Mouse (Mus musculus) hindbrain, embryonic 16.5 days (tissue): ENCODE data around the gene Kmt5a. TPM values are rescaled to one million over a fixed set of nuclear protein-coding genes. Genes with fewer than 3 reads are reported as not detected.
A peak's percentile ranks its signal among the peaks of the same experiment; 100 is the strongest.

ENCODE experiments used
- ATAC-seq: fragments of 200-750 bp; cut with Nextera tagmentation; 2 replicates; pipeline ENCODE4 v1.8.0; 2017; ENCODE audit warnings: moderate TSS enrichment, moderate library complexity
- H3K27ac ChIP-seq: fragments of 300-500 bp; sonication (generic); 2 replicates; pipeline ENCODE4 v1.5.1; 2014; ENCODE audit warnings: low read depth, mild to moderate bottlenecking, control low read depth, low read length, moderate library complexity
- H3K27me3 ChIP-seq: fragments of 300-500 bp; sonication (generic); replicated peaks from 2 replicates; pipeline ENCODE4 v1.6.1; 2014; ENCODE audit warnings: low read length; ENCODE audit not compliant: control insufficient read depth, insufficient read depth
- H3K36me3 ChIP-seq: fragments of 300-500 bp; sonication (generic); 2 replicates; pipeline ENCODE4 v1.6.1; 2014; ENCODE audit warnings: mild to moderate bottlenecking, low read length, moderate library complexity, mixed read lengths; ENCODE audit not compliant: control insufficient read depth, insufficient read depth
- H3K4me1 ChIP-seq: fragments of 300-500 bp; sonication (generic); 2 replicates; pipeline ENCODE4 v1.6.1; 2014; ENCODE audit warnings: low read depth, low read length; ENCODE audit not compliant: control insufficient read depth, insufficient read depth
- H3K4me2 ChIP-seq: fragments of 300-500 bp; sonication (generic); 2 replicates; pipeline ENCODE4 v1.6.1; 2014; ENCODE audit warnings: mild to moderate bottlenecking, low read length, control low read depth, moderate library complexity
- H3K4me3 ChIP-seq: fragments of 300-500 bp; sonication (generic); 2 replicates; pipeline ENCODE4 v1.5.1; 2014; ENCODE audit warnings: mild to moderate bottlenecking, low read length, control low read depth, moderate library complexity
- H3K9ac ChIP-seq: fragments of 300-500 bp; sonication (generic); 2 replicates; pipeline ENCODE4 v1.6.1; 2014; ENCODE audit warnings: low read depth, mild to moderate bottlenecking, control low read depth, low read length, moderate library complexity
- H3K9me3 ChIP-seq: fragments of 300-500 bp; sonication (generic); 2 replicates; pipeline ENCODE4 v1.6.1; 2014; ENCODE audit warnings: mild to moderate bottlenecking, low read length, moderate library complexity; ENCODE audit not compliant: control insufficient read depth
- WGBS: fragments of 180-500 bp; shearing (Covaris S2); extraction: QIAGEN DNeasy Blood & Tissue Kit; methylation state at CpG from one replicate; pipeline ENCODE4 v1.1.7; 2014; 5-methylcytosine and 5-hydroxymethylcytosine counted together
- polyA plus RNA-seq: library from polyadenylated mRNA; unstranded; fragments of >200 nt; fragmentation: Nextera tagmentation; extraction: Ambion mirVana; gene quantifications from 2 replicates; pipeline ENCODE4 v1.2.1, GENCODE M21; 2015

Gene Kmt5a
- polyA plus RNA-seq, 1 experiment from 2014 or later = 12.0 TPM

DNA sequence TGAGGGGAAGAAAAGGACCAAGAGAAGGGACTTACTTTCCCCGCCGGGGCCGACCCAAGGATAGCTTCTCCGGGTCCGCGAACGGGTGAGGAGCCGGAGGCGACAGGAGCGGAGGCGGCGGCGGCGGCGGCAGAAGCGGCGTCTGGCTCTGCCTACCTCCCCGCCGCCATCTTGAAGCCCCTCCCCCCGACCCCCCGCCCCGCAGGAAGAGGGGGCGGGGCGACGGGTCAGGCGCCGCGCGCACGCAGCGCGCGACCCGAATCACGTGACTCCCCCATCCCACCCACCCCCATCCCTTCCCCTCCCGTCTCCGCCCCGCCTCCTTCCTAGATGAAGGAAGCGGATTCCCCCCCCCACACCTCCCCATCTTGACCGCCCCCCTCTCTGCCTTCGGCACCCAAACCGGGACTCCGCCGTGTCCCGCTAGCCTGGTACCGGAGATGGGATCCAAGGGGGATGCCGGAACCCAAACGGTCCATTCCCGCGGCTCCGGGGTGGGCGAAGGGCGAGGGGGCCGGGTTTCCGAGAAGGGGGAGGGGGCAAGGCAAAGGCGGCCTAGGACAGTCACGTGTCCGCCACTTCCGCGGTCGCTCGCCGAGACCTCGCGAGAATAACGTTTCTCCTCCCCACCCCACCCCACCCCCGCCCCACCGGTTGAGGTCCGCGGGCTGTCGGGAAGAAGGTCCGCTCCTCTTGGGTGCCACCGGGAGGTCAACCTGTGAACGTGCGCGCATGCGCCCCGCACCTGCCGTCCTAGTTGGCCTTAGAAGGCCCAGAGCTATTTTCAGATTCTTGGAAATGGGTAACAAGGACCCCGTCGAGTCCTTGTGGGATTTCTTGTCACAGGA, 14.1 kb upstream of the Kmt5a start, which contains the start of gene Sbno1:
Gene Sbno1, minus strand, starts transcription at position 590 of the 848 bp plus-strand sequence.
- H3K27ac ChIP-seq = peak within 1 kb of the TSS; percentile 98
- WGBS = under 1% methylated on average over 40 of the region's 81 CpGs
- ATAC-seq = peak; percentile 95

DNA sequence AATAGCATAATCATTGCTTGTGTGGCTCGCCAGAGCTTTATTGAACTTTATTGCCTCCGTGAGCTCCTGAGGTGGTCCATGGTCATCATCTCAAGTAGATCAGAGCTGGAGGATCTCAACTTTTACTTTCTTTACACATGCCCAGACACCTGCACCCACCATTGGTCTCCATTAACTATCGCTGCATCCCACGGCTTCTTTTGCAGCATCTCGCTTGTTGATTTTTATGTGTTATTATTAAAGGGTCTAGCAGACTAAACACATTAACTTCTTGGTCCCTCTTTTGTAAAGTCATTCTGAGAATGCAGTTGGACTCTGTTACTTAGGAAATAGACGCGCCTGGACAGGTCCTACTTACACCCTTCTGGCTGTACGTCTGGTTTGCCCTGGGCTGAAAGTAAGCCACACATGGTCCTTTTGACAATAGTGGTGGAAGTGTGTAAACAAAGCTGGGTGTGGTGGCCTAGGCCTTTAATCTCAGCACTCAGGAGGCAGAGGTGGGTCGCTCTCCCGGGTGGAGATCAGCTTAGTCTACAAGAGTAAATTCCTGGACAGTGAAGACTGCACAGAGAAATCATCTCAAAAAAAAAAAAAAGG, 13.2 kb upstream of the Kmt5a start:
- H3K36me3 ChIP-seq = no peaks in the 10 kb centered on the region
- peak overlapping the region; percentile 98 for H3K27ac ChIP-seq
- 95% methylated on average over 10 of the region's 10 CpGs for WGBS
- H3K9ac ChIP-seq = no peak overlapping the region
- H3K4me3 ChIP-seq = peak overlapping the region; percentile 97; the same call in 1 of the 2 replicates
- H3K4me1 ChIP-seq = peaks cover 14% of the 10 kb centered on the region
- H3K4me2 ChIP-seq = peak overlapping the region; percentile 61
- no peaks in the 10 kb centered on the region for H3K9me3 ChIP-seq
- peak; percentile 31; the same call in 1 of the 2 replicates for ATAC-seq
- no peaks in the 10 kb centered on the region for H3K27me3 ChIP-seq

More for the DNA sequence above, 14.1 kb upstream of the Kmt5a start, which contains the start of gene Sbno1:
- Histone ChIP-seq H3K4me1 (peaks cover 14% of the 10 kb centered on the region), H3K9ac (peak within 1 kb of the TSS; percentile 93), H3K4me3 (peak within 1 kb of the TSS; percentile 97), H3K9me3 (no peaks in the 10 kb centered on the region), H3K36me3 (no peaks in the 10 kb centered on the region), H3K4me2 (peak within 1 kb of the TSS; percentile 66), H3K27me3 (no peaks in the 10 kb centered on the region)

DNA sequence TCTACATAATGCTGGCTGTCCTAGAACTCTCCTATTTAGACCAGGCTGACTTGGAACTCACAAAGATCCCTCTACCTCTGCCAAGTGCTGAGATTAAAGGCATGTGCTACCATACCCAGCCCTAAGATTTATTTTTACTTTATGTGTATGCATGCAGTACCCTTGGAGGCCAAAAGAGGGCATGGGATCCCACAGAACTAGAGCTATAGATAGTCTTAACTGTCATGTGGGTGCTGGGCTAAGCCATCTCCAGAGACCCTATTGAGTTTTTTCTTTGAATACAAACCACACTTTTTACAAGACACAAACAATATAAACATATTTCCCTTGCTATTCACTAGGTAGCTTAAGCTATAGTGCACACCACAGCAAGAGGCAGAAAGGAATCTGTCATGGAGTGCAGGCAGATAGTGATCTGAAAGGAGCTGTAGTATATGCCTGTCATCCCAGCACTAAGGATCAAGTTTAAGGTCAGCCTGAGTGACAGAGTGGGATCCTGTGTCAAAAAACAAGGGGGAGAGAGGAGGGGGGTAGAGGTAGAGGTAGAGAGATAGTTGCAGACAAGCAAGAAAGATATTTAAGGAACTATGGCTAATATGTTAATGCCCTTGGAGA, 7.2 kb upstream of the Kmt5a start:
- H3K4me2 ChIP-seq = no peak overlapping the region
- no peak overlapping the region for H3K27ac ChIP-seq
- H3K4me3 ChIP-seq = no peak overlapping the region
- H3K9me3 ChIP-seq = no peaks in the 10 kb centered on the region
- H3K4me1 ChIP-seq = no peaks in the 10 kb centered on the region
- no peaks in the 10 kb centered on the region for H3K36me3 ChIP-seq
- H3K27me3 ChIP-seq = no peaks in the 10 kb centered on the region
- peak; percentile 74; the same call in 1 of the 2 replicates for ATAC-seq
- no peak overlapping the region for H3K9ac ChIP-seq

DNA sequence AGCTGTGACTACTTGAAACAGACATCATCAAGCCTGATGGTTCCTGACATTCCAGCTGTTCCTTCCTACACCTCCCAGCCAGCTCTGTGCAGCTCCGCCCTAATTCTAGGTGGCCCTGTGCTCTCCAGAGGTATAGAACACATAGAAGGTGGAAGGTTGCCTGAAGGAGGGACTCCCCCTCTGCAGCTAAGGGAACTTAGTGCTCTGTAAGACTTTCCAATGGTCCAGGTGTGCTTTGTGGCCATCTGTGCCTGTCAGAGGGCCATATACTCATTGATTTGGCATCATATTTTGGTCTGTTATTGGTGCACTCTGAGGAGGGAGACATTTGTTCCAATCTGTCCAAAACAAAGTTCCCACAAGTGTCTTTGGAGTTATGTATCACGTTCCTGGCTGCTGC, 6.7 kb upstream of the Kmt5a start:
- Histone ChIP-seq H3K9me3 (no peaks in the 10 kb centered on the region), H3K27ac (no peak overlapping the region), H3K4me1 (no peaks in the 10 kb centered on the region), H3K4me2 (no peak overlapping the region), H3K27me3 (no peaks in the 10 kb centered on the region), H3K9ac (no peak overlapping the region), H3K4me3 (no peak overlapping the region), H3K36me3 (no peaks in the 10 kb centered on the region)
- 72% methylated on average over 2 of the region's 2 CpGs for WGBS
- no peak for ATAC-seq

- no peak for ATAC-seq
- Histone ChIP-seq H3K9me3 (no peaks in the 10 kb centered on the region), H3K27ac (no peak overlapping the region), H3K4me1 (peaks cover 12% of the 10 kb centered on the region), H3K9ac (no peak overlapping the region; the same call in 1 of the 2 replicates), H3K4me2 (no peak overlapping the region), H3K4me3 (no peak overlapping the region), H3K36me3 (no peaks in the 10 kb centered on the region), H3K27me3 (no peaks in the 10 kb centered on the region)
- 92% methylated on average over 5 of the region's 5 CpGs for WGBS
These were observed 1.5 kb upstream of the Kmt5a start for GRCm38 (mm10) chr5:124438229-124438628.

DNA sequence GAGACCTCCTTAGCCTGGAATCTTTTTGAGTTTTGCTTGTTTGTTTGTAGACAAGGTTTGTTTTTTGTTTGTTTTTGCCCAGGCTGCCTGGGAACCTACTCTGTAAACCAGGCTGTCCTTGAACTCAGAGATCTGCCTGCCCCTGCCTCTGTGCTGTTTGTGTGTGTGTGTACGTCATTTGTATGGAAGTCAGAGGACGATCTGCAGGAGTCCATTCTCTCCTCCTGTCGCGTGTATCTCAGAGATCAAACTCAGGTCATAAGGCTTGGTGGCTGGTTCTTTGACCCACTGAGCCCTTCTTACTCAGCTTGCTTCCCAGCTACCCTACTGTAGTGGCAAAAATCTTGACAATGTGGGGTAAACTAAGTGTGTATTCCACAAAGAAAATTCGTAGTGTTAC, 984 bp upstream of the Kmt5a start:
- H3K27ac ChIP-seq = peak overlapping the region; percentile 41; the same call in 1 of the 2 replicates
- no peak overlapping the region; the same call in 1 of the 2 replicates for H3K9ac ChIP-seq
- no peak overlapping the region; the same call in 1 of the 2 replicates for H3K4me2 ChIP-seq
- no peaks in the 10 kb centered on the region for H3K36me3 ChIP-seq
- 71% methylated on average over 5 of the region's 5 CpGs for WGBS
- H3K4me1 ChIP-seq = peaks cover 12% of the 10 kb centered on the region
- H3K27me3 ChIP-seq = no peaks in the 10 kb centered on the region
- no peaks in the 10 kb centered on the region for H3K9me3 ChIP-seq
- H3K4me3 ChIP-seq = no peak overlapping the region
- no peak for ATAC-seq

DNA sequence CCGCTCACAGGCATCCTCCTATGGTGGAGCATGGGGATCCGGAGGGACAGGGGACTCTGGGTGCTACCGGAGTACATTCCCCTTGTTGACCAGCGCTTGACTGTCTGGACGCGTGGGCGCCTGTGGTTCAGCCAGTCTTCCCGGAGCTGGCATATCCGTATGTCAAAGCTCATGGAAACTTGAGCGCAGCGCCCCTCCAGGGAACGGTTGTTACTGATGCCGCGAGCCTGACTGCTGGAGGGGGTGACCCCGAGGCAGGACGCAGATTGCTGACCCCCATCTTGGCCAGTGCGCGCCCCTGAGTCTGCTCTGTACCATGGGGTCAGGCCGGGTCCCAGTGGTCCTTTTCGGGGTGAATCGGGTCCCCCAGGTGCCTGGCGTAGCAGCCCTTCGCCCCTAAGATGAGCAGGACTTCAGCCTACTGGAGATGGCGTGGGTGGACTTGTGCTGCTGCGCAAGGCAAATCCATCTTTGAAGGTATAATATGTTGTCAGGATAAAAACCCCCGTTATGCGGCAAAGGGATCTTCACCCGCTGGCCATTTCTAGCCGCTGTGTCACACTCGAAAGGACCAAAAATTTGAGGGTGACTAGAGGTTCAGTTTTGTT, 468 bp downstream of the Kmt5a start:
- peak; percentile 80; the same call in 1 of the 2 replicates for ATAC-seq
- Histone ChIP-seq H3K9ac (peak overlapping the region; percentile 75), H3K27ac (peak overlapping the region; percentile 83), H3K9me3 (no peaks in the 10 kb centered on the region), H3K4me3 (peak overlapping the region; percentile 78), H3K36me3 (no peaks in the 10 kb centered on the region), H3K27me3 (no peaks in the 10 kb centered on the region), H3K4me2 (peak overlapping the region; percentile 100), H3K4me1 (peaks cover 18% of the 10 kb centered on the region)
- 0% methylated on average over 29 of the region's 30 CpGs for WGBS

DNA sequence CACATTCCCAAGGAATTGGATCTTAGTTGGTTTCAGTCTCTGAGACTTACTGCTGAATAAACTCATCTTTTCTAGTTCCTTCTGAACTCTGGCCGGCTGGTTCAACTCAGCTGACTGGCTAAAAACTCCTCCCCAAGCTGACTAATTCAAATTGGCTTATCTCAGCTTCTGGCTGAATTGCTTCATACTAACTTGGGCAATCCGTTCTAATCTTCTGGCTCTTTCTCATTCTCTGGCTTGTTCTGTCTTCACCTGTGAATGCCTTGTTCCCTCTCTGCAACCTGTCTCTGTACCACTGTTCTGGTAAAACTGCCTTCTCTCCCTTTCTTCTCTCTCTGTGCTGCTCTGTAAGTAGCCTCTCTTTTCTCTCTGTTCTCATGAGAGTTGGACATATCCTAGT, 2.9 kb downstream of the Kmt5a start:
- Histone ChIP-seq H3K36me3 (no peaks in the 10 kb centered on the region), H3K4me3 (no peak overlapping the region), H3K9me3 (no peaks in the 10 kb centered on the region), H3K4me1 (peaks cover 27% of the 10 kb centered on the region), H3K4me2 (no peak overlapping the region), H3K27ac (no peak overlapping the region), H3K27me3 (no peaks in the 10 kb centered on the region), H3K9ac (no peak overlapping the region)
- 92% methylated on average over 2 of the region's 2 CpGs for WGBS
- ATAC-seq = no peak
